Mouse (Mus musculus) lung, postnatal 0 days (tissue): Measurements from ENCODE around the gene Hccs. TPM values are rescaled to one million over a fixed set of nuclear protein-coding genes. Genes with fewer than 3 reads are reported as not detected.

Experiments used
- ATAC-seq: fragments of 200-750 bp; cut with Nextera tagmentation; 2 replicates; pipeline ENCODE4 v1.8.0; 2017; ENCODE audit warnings: moderate library complexity
- DNase-seq: peaks from one replicate; pipeline ENCODE4 v3.0.0-alpha.2; 2016; ENCODE audit warnings: low spot score
- H3K27ac ChIP-seq: fragments of 300-500 bp; sonication (generic); 2 replicates; pipeline ENCODE4 v1.5.1; 2014; ENCODE audit warnings: antibody characterized with exemption, mild to moderate bottlenecking, low read length, mixed read lengths
- H3K27me3 ChIP-seq: fragments of 300-500 bp; sonication (generic); replicated peaks from 2 replicates; pipeline ENCODE4 v1.6.1; 2014; ENCODE audit warnings: low read length, mixed read lengths; ENCODE audit not compliant: insufficient read depth
- H3K36me3 ChIP-seq: fragments of 300-500 bp; sonication (generic); 2 replicates; pipeline ENCODE4 v1.6.1; 2014; ENCODE audit warnings: low read length, mixed read lengths; ENCODE audit not compliant: insufficient read depth
- H3K4me1 ChIP-seq: fragments of 300-500 bp; sonication (generic); 2 replicates; pipeline ENCODE4 v1.6.1; 2014; ENCODE audit warnings: antibody characterized with exemption, low read depth, low read length, mixed read lengths; ENCODE audit not compliant: insufficient read depth
- H3K4me2 ChIP-seq: fragments of 300-500 bp; sonication (generic); replicated peaks from 2 replicates; pipeline ENCODE4 v1.6.1; 2014; ENCODE audit warnings: low read depth, mild to moderate bottlenecking, low read length, moderate library complexity, mixed read lengths
- H3K4me3 ChIP-seq: fragments of 300-500 bp; sonication (generic); 2 replicates; pipeline ENCODE4 v1.5.1; 2014; ENCODE audit warnings: low read depth, low read length
- H3K9ac ChIP-seq: fragments of 300-500 bp; sonication (generic); replicated peaks from 2 replicates; pipeline ENCODE4 v1.6.1; 2014; ENCODE audit warnings: low read depth, mild to moderate bottlenecking
- H3K9me3 ChIP-seq: fragments of 300-500 bp; sonication (generic); 2 replicates; pipeline ENCODE4 v1.6.1; 2016; ENCODE audit warnings: low read length, mixed read lengths
- CTCF ChIP-seq: IDR thresholded peaks from 2 replicates; pipeline ENCODE4 v1.5.1; 2016; ENCODE audit warnings: antibody characterized with exemption, mild to moderate bottlenecking
- EP300 ChIP-seq: IDR thresholded peaks from 2 replicates; pipeline ENCODE4 v1.6.1; 2016; ENCODE audit warnings: antibody characterized with exemption, mild to moderate bottlenecking, control low read depth
- WGBS: fragments of 180-500 bp; shearing (Covaris S2); extraction: QIAGEN DNeasy Blood & Tissue Kit; methylation state at CpG from one replicate; pipeline ENCODE4 v1.1.7; 2014; 5-methylcytosine and 5-hydroxymethylcytosine counted together
- polyA plus RNA-seq: library from polyadenylated mRNA; unstranded; fragments of >200 nt; fragmentation: Nextera tagmentation; extraction: Ambion mirVana; gene quantifications from 2 replicates; pipeline ENCODE4 v1.2.1, GENCODE M21; 2015

The Hccs gene
- polyA plus RNA-seq, 1 experiment from 2014 or later, result 18.9 TPM

GRCm38 (mm10) chrX:169210019-169210418, 110.2 kb downstream of the Hccs start:
- Histone ChIP-seq H3K36me3 (no peaks in the 10 kb centered on the region), H3K4me2 (no peak overlapping the region), H3K4me3 (no peak overlapping the region), H3K27ac (no peak overlapping the region), H3K9ac (no peak overlapping the region), H3K4me1 (no peaks in the 10 kb centered on the region), H3K27me3 (no peaks in the 10 kb centered on the region), H3K9me3 (no peaks in the 10 kb centered on the region)
- ATAC-seq (no peak), DNase-seq (no peak)
- TF ChIP-seq CTCF, result no peak
- TF ChIP-seq EP300, result no peak
- 48% methylated on average over 3 of the region's 3 CpGs for WGBS

Other genes starting within 250 kb of the Hccs start
- gene Amelx, start 133.2 kb downstream of the Hccs start, polyA plus RNA-seq, result 0.18 TPM in 1 of 2 replicates, not detected in the other